Mouse (Mus musculus) activated CD4-positive, CD25-positive, alpha-beta regulatory T cell, adult 4 months (primary cell): ENCODE results near the gene Mnt. TPM values are rescaled to one million over a fixed set of nuclear protein-coding genes. Genes with fewer than 3 reads are reported as not detected.

Experiments used
- ATAC-seq: one replicate; pipeline ENCODE4 v1.8.0; 2017
- polyA plus RNA-seq, 2 experiments: library from polyadenylated mRNA; unstranded; fragments of 100-300 nt; shearing (Covaris generic); gene quantifications; one replicate each; pipeline ENCODE4 v1.2.1; 2017

The Mnt gene
- polyA plus RNA-seq, 2 experiments from 2014 or later = 5.4 to 6.9 TPM

GRCm38 (mm10) chr11:74850998-74851661 lies 20.4 kb downstream of the Mnt start:
- no peak for ATAC-seq

- no peak for ATAC-seq
These were observed 27.0 kb downstream of the Mnt start for GRCm38 (mm10) chr11:74857756-74858155.

- no peak for ATAC-seq
These were observed 31.4 kb downstream of the Mnt start for GRCm38 (mm10) chr11:74862129-74862528.

- ATAC-seq = no peak
These were observed 32.8 kb downstream of the Mnt start for GRCm38 (mm10) chr11:74863471-74863870.

GRCm38 (mm10) chr11:74864421-74864820 lies 33.7 kb downstream of the Mnt start:
- no peak for ATAC-seq

- ATAC-seq = no peak
These were observed 34.5 kb downstream of the Mnt start for GRCm38 (mm10) chr11:74865252-74865651.

GRCm38 (mm10) chr11:74866640-74867039 lies 35.9 kb downstream of the Mnt start:
- no peak for ATAC-seq

- no peak for ATAC-seq
These were observed 36.5 kb downstream of the Mnt start for GRCm38 (mm10) chr11:74867181-74867580.

GRCm38 (mm10) chr11:74868046-74868760 lies 37.5 kb downstream of the Mnt start:
- ATAC-seq = no peak

- ATAC-seq = no peak
These were observed 38.9 kb downstream of the Mnt start for GRCm38 (mm10) chr11:74869603-74870002.

- ATAC-seq = no peak
These were observed 39.8 kb downstream of the Mnt start for GRCm38 (mm10) chr11:74870544-74870943.

- ATAC-seq = no peak
These were observed 40.4 kb downstream of the Mnt start for GRCm38 (mm10) chr11:74870991-74871622.

GRCm38 (mm10) chr11:74874630-74875029 lies 43.9 kb downstream of the Mnt start:
- ATAC-seq = no peak

- no peak for ATAC-seq
These were observed 46.1 kb downstream of the Mnt start for GRCm38 (mm10) chr11:74876801-74877200.

- ATAC-seq = no peak
These were observed 50.3 kb downstream of the Mnt start for GRCm38 (mm10) chr11:74880999-74881398.

- no peak for ATAC-seq
These were observed 51.3 kb downstream of the Mnt start for GRCm38 (mm10) chr11:74881979-74882378.

GRCm38 (mm10) chr11:74883098-74883497 lies 52.4 kb downstream of the Mnt start:
- no peak for ATAC-seq

- no peak for ATAC-seq
These were observed 63.9 kb downstream of the Mnt start for GRCm38 (mm10) chr11:74894619-74895018.

Other genes with a start within 250 kb of the Mnt start
- gene Rap1gap2, start 220.0 kb upstream of the Mnt start, polyA plus RNA-seq = 1 to 10 TPM; 3.3 to 4.1 TPM
- gene Ccdc92b, start 211.3 kb upstream of the Mnt start, polyA plus RNA-seq = not detected
- 1 to 10 TPM; 6.8 to 8.1 TPM for gene Cluh, start 181.4 kb upstream of the Mnt start, polyA plus RNA-seq
- 10 to 100 TPM; 59.5 to 79.2 TPM for gene Pafah1b1, start 106.2 kb upstream of the Mnt start, polyA plus RNA-seq
- 10 to 100 TPM; 26.3 to 33.5 TPM for gene Mettl16, start 60.1 kb upstream of the Mnt start, polyA plus RNA-seq
- gene Sgsm2, start 66.1 kb downstream of the Mnt start, polyA plus RNA-seq = 1 to 10 TPM; 1.6 to 2.0 TPM
- gene Tsr1, start 67.2 kb downstream of the Mnt start, polyA plus RNA-seq = 10 to 100 TPM; 38.4 to 39.2 TPM
- 10 to 100 TPM; 15.3 to 15.5 TPM for gene Smg6, start 94.9 kb downstream of the Mnt start, polyA plus RNA-seq
- gene Srr, start 95.0 kb downstream of the Mnt start, polyA plus RNA-seq = 1 to 10 TPM; 4.9 to 7.3 TPM